Mouse (Mus musculus): ENCODE measurements around the gene St6galnac3.

The St6galnac3 gene

DNA sequence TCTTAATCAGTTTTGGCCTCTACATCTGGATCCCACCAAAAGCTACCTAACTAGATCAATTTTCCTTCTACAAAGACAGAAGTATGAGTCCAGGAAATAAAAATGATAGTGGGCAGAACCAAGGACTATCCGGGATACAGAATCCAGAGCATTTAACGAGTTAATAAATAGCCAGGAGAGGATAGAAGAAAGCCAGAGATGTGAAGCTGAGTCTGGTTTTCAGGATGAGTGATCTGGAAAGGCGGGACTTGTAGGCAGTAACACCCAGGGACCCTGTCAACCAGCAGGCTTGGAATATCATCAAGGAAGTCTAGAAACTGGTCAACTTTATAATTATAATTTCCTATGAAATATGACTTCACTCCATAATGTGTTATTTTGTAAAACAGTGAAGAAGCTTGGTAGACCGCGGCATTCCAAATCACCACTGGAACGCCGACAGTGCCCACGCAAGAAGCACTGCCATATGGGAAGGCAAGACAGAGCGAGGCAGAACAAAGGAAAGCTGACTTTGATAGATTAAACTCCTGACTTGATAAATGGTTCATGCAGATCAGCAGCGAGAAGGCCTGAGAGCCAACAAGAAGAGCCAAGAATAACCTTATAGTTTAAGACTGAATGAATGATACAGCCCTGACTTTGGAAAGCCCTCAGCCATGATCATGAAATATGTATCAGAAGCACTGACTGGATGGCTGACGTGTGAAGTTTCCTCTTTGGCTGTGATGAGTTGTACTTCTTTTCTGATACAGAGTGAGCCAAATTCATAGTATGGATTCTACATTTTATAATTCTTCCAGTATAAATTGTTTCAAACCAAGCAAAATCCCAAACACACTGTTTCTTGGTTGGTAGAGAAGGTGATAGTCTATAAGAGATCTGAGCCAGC lies 252.1 kb downstream of the St6galnac3 start:
- DNase-seq (ENCODE audit: low read depth): no peak

DNA sequence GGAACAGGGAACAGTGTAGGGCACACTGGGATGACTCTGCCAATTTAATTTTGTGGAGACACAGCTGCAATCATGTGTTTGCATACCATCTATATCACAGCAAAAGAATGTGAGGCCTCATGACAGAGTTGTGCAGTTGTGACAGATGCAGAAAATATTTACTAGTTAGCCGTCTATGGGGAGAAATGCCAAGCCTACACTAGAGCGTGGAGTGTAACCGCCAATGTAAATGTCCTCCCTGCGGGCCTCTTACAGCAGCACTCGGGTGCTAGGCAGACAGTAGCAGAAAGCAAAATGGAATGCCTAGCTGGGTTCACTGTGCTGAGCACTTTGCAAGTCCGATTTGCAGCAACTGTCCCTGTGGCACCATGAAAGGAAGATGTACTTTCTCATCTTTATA lies 261.1 kb downstream of the St6galnac3 start:
- no peak for DNase-seq (ENCODE audit: low read depth)

DNA sequence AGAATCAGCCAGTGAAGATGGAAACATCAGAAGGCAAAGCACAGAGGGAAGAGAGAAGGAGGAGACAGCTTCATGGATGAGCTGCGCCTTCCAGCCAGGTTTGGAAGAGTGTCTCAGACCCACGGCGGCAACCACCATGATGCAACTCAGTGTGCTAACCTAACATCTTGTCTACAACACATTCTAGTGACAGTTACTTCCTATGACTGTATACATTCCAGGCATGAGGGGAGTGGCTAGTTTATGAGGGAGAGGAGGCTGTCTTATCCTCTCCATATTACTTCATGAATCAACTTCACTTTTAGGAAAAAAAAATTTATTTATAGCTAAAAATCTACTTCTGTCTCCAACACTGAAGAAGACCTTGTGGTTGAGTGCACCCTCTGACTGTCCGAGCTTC lies 264.8 kb downstream of the St6galnac3 start:
- DNase-seq (ENCODE audit: low read depth): no peak

DNA sequence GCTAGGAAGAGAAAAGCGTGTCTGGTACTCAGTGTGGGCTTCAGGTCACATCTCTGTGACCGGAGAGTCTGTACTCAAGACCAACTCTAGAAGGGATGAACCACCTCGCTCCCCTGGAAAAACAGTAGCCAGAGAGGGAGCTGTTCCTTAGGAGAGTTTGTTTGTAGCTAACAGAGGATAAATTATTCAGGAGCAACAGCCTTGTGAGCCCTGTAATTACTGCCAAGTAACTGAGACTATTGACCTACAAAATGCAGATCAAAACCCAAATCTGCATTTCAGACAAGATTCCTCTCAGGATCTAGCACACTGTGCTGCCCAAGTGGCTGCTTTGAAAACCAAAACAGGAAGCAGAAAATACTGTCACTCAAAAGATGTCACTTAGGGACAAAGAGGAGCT lies 266.4 kb downstream of the St6galnac3 start:
- DNase-seq (ENCODE audit: low read depth): no peak

DNA sequence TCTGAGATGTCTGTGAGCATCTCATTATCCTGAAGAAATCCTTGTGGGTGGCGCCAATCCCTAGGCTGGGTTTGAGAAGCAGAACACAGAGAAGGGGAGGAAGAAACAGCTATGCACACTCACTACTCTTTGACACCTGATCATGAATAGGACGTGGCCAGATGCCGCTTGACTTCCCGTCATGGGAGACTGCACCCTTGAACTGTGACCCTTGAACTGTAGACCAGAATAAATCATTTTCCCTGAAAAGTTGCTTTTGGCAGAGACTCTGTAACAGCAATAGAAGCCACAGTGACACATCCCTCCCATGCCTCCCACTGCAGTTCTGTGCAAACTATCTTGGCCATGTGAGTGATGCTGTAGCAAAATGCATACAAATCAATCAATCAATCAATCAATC lies 267.3 kb downstream of the St6galnac3 start:
- DNase-seq (ENCODE audit: low read depth): no peak

DNA sequence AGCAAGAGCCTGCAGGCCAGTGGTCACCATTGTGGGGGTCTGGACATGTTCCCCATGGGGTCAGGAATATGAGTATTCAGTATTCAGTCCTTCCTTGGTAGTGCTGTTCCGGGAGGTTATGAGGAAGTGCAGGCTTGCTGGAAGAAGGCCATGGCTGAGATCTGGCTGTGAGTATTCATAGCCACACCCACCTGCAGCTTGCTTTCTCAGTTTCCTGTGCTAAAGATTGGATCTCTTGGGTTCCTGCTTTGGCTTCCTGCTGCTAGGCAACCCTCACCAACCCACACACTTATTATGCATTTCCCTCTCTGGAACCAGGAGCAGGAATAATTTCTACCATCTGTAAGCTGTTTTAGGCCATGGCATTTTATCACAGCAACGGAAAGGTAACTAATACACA lies 267.8 kb downstream of the St6galnac3 start:
- no peak for DNase-seq (ENCODE audit: low read depth)

DNA sequence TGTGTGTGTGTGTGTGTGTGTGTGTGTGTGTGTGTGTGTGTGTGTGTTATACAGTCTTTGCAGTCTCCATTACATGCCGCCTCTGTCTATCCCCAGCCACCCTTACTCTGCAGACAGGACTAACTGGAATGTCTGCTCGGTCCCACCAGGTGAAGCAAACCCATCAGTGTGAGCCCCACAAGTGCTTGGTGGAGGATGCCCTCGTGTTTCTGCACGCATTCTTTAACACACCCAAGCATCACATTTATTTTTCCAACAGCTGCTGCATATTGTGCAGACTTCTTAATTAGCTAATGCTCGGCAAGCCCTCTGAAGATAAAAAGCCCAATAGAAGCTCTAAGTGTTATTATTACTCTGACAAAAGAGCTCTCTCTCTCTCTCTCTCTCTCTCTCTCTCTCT lies 268.7 kb downstream of the St6galnac3 start:
- DNase-seq (ENCODE audit: low read depth): no peak

DNA sequence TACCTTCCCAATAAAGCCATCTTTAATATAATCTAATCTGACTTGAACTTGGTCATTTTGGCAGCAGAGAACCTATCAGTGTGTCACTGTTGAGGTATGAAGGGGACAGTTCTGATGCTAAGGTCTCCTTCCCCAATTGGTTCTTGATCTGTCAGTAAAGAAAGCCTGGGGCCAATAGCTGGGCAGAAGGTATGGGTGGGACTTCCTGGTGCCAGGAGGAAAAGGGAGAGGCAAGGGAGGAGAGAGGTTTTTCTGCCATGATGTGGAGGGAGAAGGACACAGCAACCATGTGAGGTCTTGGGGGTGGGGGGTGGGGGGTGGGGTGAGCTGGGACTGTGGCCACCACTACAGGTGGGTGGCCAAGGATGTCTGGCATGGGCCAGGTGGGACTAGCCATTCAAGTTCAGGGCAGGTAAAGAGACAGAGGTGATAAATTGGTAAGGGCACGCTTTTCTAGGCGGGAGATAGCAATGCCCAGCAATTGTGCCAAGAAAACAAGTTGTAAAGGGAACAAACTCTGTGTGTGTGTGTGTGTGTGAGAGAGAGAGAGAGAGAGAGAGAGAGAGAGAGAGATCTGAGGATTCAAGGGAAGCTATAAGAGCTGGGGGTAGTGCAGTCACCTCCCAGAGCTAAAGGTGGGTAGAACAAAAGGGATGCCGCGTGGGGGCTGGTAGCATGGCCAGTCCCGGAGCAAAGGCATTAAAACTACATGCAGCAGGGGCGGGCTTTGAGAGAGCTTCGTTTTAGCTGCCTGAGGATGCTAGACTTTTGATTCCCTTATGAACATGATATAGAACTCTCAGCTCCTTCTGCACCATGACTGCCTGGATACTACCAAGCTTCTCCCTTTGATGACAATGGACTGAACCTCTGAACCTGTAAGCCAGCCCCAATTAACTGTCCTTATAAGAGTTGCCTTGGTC lies 271.6 kb downstream of the St6galnac3 start:
- no peak for DNase-seq (ENCODE audit: low read depth)

GRCm38 (mm10) chr3:153452299-153452996 lies 272.5 kb downstream of the St6galnac3 start:
- no peak for DNase-seq (ENCODE audit: low read depth)

DNA sequence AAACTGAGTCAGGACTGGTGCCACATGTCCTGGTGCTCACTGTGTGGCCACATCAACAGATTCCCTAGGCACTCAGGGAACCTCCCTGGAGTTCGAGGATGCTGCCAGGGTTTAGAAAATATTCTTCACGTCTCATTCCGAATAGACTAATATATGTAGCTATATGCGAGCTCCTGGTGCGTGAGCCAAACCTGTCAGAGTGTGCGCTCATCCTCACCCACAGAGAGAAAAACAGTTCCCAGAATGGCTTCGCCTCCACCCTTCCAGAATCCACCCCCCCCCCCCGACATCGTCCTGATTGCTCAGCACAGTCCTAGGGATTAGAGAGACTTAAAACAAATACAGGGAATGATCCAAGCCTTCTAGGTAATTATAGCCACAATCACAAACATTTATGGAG lies 283.6 kb downstream of the St6galnac3 start:
- no peak for DNase-seq (ENCODE audit: low read depth)

- no peak for DNase-seq (ENCODE audit: low read depth)
These were observed 288.6 kb downstream of the St6galnac3 start for GRCm38 (mm10) chr3:153436076-153437021.

DNA sequence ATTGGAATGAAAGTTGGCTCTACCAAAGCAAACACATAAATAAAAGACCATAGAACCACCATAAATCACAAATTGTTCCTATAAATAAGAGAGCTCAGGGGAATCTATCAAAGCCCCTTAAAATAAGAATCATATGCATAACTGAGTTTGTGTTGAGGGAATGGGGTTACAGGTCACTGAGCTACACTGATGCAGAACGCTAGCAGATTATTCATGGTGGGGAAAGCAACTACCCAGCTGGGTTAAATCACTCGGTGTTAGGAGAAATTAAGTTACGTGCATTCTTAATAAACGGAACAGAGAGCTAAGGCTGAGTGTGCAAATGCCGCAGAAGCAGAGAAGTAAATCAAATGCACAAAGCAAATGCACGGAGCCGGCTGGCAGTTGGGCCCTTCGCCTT lies 292.0 kb downstream of the St6galnac3 start:
- DNase-seq (ENCODE audit: low read depth): no peak

DNA sequence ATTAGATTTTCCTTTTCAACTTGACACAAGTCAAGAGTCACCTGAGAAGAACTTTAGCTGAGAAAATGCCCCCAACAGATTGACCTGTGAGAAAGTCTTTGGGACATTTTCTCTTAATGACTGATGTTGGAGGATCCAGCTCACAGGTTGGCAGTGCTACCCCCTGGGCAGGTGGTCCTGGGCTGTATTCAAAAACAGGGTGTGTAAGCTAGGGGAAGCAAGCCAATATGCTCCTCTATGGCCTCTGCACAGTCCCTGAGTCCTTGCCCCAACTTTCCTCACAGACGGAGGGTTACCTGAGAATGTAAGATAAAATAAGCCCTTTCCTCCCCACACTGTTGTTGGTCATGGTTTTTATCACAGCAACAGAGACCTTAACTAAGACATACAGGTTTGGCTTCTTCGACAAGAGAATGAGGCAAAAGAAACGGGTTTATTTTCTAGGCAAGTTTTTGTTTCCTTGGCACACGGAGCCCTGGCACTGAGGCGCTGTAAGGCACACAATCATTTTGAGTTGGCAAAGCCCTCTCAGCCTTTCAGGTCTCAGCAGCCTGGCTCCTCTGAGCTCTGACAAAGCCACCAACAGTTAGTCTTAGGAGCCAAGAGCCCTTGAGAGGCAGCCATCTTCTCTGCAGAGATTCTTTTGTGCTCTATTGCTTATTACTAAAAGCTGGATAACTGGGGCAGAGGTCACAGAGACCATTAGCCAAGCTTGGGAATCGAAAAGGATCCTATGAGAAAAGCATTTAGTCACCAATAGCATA lies 292.7 kb downstream of the St6galnac3 start:
- DNase-seq (ENCODE audit: low read depth): no peak

GRCm38 (mm10) chr3:153429840-153430239 lies 295.1 kb downstream of the St6galnac3 start:
- DNase-seq (ENCODE audit: low read depth): no peak

DNA sequence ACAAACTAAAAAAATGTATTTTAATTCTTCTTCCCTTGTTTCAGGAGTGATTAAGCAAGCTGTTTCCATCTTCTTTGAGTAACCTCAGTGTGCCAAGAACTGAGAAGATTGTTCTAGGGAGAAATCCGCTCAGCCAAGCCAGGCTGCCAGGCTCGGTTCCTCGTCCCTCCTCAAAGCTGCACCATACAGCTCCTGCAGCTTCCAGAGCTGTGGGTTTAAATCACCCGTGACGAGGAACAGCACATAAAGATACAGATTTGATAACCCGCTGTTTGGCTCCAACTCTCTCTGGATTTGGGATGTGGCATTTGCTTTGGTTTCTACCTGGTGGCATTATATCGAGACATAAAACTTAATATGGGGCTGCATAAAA lies 303.1 kb downstream of the St6galnac3 start:
- DNase-seq (ENCODE audit: low read depth): no peak

GRCm38 (mm10) chr3:153421060-153421917 lies 303.7 kb downstream of the St6galnac3 start:
- no peak for DNase-seq (ENCODE audit: low read depth)

DNA sequence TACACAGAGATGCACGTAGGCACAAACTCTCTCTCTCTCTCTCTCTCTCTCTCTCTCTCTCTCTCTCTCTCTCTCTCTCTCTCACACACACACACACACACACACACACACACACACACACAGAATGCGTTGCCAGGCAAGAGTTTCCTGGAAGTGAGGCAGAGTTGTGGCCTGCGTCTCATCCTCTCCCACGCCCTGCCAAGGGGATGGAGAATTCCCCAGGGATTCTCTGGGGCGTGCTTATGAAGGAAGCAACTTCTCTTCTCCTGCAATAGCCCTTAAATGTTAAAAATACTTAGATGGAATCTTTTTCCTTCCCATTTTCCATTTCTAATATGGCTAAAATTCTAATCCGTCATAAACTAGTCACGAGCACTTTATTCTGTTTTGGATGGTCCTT lies 305.6 kb downstream of the St6galnac3 start:
- no peak for DNase-seq (ENCODE audit: low read depth)

- no peak for DNase-seq (ENCODE audit: low read depth)
These were observed 308.0 kb downstream of the St6galnac3 start for GRCm38 (mm10) chr3:153417001-153417400.

GRCm38 (mm10) chr3:153416383-153416782 lies 308.6 kb downstream of the St6galnac3 start:
- DNase-seq (ENCODE audit: low read depth): no peak
